Mouse (Mus musculus) lung, embryonic 15.5 days (tissue): ENCODE measurements at regions not wholly inside any gene's neighbourhood (a gene's known extent, or its start where the extent isn't known, plus 50 kb on each side); places are given as distances from the start of the nearest gene placed in this dataset.

Source experiments
- microRNA-seq: library from miRNA; unstranded; fragments of <30 nt; microRNA quantifications from one replicate; pipeline ENCODE4, GENCODE M21; 2016

Small RNAs in the stretch of these regions (microRNA-seq; reads per million reads assigned to microRNA genes)
- gene Mir7j = 110 reads per million, percentile 55 among the genes with 10 or more reads in this experiment
